Mouse (Mus musculus): ENCODE measurements at regions not wholly inside any gene's neighbourhood (a gene's known extent, or its start where the extent isn't known, plus 50 kb on each side); places are given as distances from the start of the nearest gene placed in this dataset.
"Not testable (repeated sequence)": the region's sequence is repeated elsewhere in the genome, so short reads cannot be mapped to it uniquely, and the experiment has no call there.

DNA sequence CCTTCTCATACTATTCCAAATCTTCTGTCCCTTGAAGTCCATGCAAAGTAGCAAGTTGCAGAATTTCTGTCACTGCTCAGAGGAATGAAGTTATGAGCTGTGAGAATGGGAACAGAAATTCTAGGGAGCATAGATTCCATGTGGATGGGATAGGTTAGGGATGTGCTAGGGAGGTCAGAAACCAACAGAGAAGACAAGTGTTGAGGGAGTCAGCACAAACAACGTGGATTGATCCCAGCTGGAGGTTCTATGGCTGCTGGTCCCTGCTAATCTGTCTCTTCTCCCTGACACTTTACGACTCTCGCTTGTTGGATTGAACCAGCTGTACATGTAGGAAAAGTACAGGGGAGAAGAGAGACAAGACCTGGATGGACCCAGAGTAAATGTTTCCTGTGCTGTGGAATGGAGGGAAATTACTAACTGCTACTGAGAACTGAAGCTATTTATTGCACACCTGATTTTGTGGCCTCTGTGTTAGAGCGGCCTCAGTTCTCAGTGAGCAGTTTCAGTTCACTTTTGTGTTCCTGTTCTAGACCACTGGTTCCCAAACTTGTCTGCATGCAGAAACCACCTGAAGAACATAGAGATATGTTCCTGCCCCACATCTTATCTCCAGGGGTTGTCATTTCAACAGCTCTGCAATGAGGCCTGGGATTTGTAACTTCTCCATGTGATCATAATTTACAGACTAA lies 151.0 kb downstream of the Ube2e3 start:
- no peak for DNase-seq (ENCODE audit: low spot score in 2 of 2)

DNA sequence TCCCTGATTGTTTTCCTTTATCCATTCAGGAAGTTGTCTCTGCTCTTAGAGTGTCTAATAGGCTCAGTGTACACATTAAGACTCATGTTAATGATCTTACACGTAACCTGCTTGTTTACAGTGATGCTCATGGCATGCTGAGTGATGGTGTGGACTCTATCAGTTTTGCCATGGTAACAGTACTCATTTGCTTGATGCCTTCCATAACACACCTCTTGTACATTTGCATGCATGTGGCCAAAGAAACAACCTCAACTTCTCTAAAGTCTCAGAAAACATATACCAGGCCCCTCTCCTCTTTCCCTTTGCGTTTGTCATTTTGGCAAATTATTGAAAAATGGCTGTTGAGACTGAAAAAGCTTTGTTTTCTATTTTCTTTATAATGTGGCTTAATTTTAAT lies 155.0 kb downstream of the Ube2e3 start:
- DNase-seq (ENCODE audit: low spot score in 2 of 2), result no peak

DNA sequence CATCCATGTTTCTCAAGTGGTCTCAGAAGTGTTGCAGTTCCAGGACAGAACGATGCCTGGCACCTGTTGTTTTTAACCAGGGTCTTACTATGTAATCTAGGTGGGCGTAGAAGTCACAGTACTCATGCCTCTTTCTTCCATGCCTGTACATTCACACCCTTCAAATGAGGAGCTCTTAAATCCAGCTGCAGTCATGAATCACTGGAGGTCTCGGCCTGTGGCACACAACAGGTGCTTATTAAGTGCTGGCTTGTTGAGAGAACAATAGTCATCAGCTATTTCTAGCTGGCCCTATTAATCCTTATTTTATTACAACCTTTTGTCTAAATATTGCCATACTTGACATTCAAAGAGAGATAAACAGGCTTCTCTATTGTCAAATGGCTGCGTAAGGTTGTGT lies 157.8 kb downstream of the Ube2e3 start:
- no peak for DNase-seq (ENCODE audit: low spot score in 2 of 2)

DNA sequence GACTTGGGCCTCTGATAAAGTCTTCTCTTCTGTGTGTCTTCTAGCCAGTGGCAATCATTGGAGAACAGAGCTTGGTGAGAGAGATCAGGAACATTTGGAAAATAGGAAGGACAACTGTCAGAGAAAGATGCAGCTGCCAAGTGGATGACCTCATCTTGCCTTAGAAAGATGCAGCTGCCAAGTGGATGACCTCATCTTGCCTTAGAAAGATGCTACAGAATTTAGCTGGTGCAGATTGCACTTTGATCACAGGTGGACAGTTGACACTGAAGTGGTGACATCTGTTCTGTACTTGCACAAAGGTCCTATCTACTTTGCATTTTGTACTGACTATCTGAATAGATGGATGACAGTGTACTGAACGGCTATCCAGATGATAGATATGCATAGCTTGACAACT lies 163.1 kb downstream of the Ube2e3 start:
- no peak for DNase-seq (ENCODE audit: low spot score in 2 of 2)

DNA sequence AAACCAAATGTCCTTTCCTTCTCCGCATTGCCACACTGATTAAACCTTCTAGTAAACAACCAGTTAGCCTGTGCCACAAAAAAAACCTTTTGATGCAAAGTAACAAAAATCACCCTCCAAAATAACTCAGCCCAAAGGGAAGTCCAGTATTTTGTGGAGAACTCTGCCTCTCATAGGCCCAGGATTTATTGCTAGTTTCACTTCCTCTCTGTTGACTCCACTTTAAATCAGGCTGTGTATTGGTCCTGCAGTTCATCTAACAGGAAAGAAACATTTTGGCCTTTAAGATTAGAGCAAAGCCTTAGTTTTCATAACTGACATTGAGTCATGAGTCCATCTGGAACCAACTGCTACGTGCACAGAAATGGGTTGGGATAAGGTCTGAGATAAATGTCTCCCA lies 168.4 kb downstream of the Ube2e3 start:
- no peak for DNase-seq (ENCODE audit: low spot score in 2 of 2)

DNA sequence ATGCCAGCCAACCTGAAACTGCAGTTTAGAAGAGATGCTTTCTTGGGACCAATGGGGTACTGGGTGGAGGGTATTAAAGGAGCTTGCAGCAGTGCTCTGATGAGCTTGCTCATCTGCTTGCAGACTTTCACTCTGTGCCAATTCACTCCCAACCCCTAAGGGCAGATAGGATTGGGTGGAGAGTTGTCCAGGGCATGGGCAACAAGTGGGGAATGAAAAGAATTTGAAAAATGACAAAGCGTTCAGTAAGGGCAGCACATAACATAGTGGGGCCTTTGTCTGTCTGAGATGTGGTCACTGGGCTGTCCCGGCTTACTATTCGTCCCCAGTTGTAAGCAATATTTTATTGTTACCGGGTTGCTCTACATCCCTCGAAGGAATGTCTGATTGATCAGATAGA lies 170.7 kb downstream of the Ube2e3 start:
- no peak for DNase-seq (ENCODE audit: low spot score in 2 of 2)

DNA sequence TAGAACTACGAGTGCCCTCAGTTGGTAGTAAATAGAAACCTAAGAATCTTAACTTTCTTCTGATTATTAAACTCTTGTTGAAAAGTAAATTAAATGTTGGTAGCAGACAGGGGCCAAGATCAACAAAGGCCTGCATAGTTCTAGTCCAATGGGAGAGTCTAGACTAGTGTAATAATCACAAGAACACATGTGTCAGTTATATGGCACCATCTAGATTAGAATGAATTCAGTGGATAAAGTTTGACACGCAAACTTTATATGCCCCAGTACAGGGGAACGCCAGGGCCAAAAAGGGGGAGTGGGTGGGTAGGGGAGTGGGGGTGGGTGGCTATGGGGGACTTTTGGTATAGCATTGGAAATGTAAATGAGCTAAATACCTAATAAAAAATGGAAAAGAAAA lies 176.9 kb downstream of the Ube2e3 start:
- DNase-seq (ENCODE audit: low spot score in 2 of 2), result not testable (repeated sequence)

DNA sequence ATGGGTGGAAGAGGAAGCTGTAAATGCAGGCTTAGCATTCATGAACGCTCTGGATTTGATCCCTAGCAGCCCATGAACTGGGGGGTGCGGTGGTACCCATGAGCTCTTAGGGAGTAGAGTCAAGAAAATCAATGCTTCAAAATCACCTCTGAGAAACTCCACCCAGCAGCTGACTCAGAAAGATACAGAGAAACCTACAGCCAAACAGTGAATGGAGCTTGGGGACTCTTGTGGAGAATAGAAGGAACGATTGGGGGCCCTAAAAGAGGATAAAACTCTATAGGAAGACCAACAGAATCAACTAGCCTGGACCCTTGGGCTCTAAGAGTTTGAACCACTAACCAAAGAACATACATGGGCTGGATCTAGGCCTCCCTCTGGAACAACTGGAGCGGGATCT lies 177.6 kb downstream of the Ube2e3 start:
- no peak for DNase-seq (ENCODE audit: low spot score in 2 of 2)

DNA sequence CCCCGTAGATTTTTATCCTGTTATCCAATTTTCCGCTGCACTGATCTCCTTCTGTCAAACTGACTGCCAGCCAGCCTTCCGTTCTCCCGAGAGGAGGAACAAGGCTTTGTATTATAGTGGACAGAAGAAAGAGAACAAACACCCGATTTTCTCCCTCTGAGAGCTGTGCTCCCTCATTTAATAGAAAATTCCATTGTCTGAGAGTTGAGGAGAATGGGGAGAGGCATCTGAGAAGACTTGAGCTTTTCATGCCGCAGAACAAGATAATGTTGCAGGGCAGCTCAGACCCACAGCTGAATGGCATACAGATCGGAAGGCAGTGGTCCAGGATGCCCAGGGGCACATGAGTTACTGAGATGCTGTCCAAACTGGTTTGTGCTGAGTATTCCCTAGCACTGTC lies 180.1 kb downstream of the Ube2e3 start:
- DNase-seq (ENCODE audit: low spot score in 2 of 2), result no peak

DNA sequence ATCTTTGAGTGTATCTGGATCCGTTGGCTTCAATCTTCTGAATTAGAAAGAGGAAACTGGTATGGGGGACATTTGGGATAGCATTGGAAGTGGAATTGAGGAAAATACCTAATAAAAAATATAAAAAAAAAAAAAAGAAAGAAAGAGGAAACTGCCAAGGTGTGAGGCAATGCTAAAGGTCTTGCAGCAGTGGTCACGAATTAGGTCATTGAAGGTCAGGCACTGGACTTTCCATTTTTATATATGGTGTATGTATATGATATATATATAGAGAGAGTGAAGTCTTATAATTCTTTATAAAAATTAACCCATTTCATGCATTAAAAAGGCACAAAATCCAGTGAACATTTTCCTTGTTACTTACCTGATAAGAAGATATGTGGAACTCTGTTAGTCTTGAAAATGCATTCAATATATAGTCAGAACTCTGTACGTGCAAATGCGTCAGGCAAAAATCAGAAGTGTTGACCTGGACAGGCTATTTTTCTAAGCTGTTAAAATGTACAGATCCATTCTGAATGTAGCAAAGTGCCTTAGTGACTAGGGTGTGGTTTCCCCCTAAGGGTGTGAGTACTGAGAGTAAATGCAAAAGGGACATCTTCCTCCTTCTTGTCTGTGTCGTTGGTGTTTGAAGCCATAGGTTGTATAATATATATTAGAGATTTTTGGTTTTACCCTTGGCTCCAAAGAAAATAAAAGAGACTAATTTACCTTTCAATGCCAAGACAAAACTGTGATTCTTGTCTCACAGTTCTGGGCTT lies 181.0 kb downstream of the Ube2e3 start:
- DNase-seq (ENCODE audit: low spot score in 2 of 2), result no peak

DNA sequence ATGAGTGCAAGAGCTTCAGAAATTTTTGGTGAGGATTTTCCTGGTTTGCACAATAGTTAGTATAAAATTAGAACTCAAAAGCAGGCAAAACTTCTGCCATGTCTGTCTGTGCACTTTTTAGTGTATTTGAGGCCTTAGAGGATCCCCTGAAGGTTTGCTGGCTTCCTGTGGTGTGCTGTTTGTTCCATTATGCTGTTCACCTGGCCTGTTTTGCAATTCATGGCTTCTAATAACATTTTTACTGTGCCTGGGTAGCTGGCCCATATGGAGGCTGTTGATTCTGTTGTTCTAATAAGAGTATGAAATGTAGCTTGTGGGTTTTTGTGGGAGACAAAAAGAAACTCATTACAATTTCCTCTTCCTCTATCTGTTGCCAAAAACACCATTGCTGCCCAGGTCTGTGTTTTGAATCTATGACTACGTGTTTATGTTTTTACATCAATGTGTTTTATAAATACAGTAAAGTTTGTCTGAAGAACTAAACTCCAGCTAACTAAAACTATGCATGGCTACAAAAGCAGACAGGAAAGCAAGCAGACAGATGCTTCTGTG lies 182.6 kb downstream of the Ube2e3 start:
- DNase-seq (ENCODE audit: low spot score in 2 of 2), result no peak

DNA sequence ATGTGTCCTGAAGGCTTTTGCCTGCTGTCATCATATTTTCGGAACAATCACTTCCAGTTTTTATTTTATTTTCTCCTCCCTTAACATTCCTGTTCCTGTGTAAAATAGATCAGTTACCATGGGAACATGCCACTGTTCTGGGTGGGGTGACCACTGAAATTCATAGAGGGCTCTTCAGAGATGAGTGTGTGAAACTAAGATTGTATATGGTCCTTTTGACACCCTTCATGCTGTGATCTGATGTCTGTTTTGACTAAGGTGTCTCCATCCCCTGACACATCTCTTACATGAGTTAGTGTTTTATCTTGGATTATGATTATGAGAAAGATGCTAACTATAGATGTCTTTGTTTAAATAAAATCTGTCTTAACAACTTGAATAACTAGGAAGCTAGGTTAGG lies 184.3 kb downstream of the Ube2e3 start:
- DNase-seq (ENCODE audit: low spot score in 2 of 2), result no peak

DNA sequence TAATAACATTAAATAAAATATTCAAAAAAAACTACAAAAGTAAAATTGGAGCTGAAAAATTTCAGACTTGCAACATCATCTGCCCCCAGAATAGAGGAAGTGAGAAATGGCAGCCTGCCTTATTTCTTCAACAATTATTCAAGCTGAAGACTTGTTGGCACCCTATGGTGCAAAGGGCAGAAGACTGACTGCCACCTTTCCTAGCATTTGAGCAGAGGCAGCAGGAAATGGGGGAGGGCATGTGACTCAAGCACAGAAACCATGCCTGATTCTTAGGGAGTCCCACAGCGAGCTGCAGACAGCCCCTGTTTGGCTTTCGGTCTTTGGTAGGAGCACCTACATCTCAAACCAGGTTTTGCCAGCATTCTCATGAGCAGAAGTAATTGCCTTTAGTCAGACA lies 188.2 kb downstream of the Ube2e3 start:
- DNase-seq (ENCODE audit: low spot score in 2 of 2), result peak in 1 of 2 experiments; percentile 9

DNA sequence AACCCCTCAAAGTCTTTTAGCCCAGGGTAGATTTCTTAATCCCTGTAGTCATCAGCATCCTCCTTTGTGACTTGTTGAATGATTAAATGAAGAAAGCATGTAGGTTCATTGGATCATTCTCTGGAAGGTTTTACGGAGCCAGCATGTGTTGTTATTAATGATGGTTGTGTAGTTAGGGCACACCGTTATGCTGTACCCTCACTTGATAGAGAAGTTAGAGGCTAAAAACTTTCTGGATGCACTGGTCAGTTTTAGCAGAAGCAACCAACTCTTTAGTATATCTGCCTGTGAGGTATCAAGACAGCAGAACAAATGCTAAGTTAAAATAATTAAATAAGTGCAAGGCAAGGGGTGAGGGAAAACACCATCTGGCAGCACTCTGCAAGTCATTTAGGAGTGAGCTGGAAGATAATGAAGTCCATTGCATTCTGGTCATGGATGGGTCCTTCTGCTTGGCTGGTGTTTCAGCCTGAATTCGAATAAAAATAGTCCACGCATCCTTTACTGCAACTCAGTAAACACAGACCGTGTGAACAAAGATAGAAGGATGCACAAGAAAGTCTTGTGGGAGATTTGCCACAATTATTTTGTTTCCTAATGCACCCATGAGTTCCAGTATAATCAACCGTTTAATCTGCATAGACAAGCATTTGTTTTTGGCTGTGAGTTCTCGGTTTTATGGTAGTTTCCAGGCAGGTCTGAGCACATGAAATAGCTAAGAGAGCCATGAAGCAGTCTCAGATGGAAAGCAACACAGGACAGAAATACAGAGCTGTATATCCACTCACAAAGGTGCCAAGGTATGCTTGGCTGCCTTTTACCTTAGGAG lies 191.4 kb downstream of the Ube2e3 start:
- no peak for DNase-seq (ENCODE audit: low spot score in 2 of 2)

DNA sequence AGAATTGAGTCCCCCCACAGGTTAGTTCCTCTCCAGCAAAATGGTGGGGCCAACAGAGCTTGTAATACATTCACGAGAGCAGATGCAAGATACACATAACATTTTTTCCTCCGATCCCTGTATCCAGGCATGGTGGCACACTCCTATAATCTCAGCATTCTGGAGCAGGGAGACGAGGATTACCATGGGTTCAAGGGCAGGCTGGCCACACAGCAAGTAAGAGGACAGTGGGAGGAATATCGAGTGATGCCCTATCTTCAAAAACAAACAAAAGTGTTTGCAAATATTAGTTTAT lies 192.0 kb downstream of the Ube2e3 start:
- no peak for DNase-seq (ENCODE audit: low spot score in 2 of 2)

DNA sequence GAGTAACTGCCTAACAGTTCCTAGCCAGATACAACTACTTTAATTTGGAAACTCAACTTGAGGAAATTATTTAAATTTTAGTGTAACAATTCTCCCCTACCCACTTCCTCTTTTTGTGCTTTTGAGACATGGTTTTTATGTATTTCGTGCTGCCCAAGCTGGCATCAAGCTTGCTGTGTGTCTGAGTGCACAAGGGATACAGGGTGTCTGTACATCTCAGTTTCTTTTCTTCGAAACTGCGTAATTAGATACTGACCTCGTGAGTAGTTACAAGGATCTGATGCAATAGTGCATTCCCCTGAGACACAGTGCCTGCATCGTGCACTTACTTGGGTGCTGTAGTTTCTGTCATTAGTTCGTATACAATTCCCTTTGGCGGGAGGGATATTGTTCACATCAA lies 192.4 kb downstream of the Ube2e3 start:
- DNase-seq (ENCODE audit: low spot score in 2 of 2), result no peak

DNA sequence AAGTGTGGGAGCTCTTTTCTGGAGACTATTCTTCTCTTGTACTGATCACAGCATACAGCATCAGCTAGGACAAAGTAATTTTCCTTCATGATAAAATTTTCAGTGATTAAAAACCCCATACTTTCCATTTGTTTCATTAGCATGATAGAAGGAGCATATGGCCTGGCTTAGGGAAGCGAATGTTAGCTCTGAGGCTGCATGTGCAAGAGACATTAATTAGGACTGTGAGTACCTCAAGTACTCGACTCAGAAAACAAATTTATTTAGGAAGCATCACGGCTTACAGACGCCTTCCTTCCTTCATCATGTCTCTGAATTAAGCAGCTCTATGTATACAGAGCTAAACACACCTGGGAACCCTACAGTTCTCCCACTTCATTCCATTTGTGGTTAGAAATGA lies 193.6 kb upstream of the Itga4 start:
- no peak for DNase-seq (ENCODE audit: low spot score in 2 of 2)

DNA sequence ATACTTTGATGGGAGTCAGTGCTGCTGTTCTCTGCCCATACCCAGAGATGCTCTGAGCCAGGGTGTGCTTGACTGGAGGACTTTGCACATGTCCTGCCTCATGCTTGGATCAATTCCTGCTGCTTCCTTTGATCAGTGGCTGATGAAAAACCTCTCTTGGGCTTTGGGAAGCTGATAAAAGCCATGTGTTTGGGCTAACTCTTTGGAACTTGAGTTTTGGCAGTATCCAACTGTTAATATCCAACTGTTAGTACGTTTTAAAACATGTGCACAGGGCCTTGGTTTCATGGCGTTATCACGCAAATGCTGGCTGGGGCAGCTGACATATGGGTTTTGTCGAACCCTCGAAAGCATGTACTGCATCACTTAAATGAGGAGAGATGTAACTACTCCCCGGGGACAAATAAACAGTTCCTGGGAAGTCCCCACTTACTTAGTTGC lies 193.0 kb upstream of the Itga4 start:
- DNase-seq (ENCODE audit: low spot score in 2 of 2), result no peak

DNA sequence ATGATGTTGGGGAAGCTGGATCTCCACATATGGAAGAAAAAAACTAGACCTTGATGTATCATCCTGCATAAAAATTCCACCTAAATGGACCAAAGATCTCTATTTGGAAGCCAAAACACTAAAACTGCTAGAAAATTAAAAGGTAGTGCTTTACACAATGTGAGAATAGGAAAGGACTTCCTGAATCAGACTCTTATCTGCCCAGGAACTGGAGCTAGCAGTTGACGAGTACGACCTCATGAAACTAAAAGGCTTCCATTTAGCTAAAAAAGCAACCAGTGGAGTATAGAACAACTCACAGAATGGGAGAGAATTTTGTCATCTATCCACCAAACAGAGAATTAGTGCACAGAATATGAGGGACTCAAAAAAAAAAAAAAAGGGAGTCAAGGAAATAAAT lies 191.6 kb upstream of the Itga4 start:
- DNase-seq (ENCODE audit: low spot score in 2 of 2), result no peak

DNA sequence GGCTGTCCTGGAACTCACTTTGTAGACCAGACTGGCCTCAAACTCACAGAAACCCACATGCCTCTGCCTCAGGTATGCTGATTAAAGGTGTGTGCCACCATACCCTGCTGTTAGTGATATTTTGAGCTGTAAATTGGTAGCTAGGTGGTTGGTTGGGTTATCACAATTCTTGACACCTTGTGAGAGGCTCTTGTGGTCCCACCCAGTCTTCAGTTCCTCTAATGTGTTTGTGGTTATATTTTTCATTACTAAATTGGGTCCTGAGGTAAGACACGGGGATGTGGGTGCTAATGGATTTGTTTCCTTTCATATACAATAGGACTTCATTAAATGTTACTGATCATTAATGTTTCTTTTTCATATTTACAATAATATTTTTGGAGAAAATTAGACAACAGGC lies 189.9 kb upstream of the Itga4 start:
- DNase-seq (ENCODE audit: low spot score in 2 of 2), result no peak

DNA sequence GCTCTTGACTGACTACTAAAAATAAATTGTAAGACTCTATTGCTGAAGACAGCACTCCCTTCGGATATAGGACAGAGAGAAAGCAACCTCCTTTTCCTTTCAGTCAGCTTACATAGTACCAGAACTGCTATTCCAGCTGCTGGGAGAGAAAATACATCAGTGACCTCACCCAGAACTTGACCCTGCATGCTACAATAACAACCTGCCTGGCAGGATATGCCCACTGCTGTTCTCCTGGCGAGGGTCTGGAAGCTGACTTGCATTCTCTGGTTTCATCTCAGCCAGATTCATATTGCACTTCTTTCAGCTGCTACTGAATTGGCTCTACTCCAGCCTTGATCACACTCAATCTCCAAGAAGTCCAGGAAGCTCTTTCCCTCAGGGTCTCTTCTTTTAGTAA lies 179.1 kb upstream of the Itga4 start:
- DNase-seq (ENCODE audit: low spot score in 2 of 2), result no peak

DNA sequence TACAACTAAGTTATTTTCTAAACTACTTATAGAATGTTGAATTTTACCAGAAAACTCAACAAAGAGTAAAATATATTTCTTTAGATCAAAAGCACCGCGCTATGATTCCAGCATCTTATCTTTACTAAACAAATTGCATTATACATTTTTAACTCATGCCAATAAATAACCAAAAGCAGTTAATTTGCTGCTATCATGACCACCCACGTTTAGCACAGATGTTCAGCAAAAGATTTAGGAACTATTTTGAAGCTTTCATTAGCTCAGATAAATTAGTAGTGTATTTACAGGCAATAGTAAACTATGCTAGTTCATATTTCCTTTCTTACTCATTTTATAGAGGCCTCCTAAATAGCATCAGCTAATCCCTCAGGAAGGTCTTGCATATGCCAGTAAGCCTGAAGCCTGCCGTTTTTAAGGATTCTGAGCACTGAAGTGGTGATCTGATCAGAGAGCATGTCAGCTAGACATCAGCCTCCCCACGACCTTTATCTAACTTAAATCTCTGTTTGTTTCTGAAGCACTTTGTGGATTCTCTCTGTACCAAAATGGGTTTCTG lies 176.3 kb upstream of the Itga4 start:
- DNase-seq (ENCODE audit: low spot score in 2 of 2), result no peak
